Mouse (Mus musculus): Measurements from ENCODE around the gene Ppp1r36.

DNA sequence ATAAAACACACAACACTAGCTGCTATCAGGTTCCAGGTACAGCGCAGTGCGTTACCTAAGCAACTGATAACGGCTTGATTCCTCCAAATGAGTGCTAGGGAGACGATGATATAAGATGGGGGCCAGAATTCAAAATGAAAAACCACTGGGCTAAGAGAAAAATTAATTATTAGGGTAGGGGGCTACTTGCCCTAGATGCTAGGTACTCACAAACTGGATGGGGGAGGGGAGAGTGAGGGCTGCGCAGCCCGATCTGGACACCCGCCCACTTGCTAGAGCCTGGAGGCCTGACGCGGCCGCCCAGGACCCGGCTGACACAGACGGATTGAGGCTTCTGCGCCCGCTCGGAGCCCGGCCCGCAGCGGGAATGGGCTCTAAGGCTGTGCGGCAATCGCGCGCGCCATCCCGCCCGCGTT, 48.5 kb upstream of the Ppp1r36 start:
- TF ChIP-seq TBP (conservative IDR thresholded peaks at IDR 0.05; ENCODE audit: low read depth, low read length) (no peak), TCF12 (IDR thresholded peaks at IDR 0.05; ENCODE audit: low read depth, low read length) (no peak), CTCF (conservative IDR thresholded peaks at IDR 0.05 in 1 of 2, IDR thresholded peaks at IDR 0.05 in 1 of 2; ENCODE audit: low read depth in 2 of 2, low read length in 2 of 2) (no peak), MXI1 (IDR thresholded peaks at IDR 0.05; ENCODE audit: low read depth, low read length) (no peak; the same call in 1 of the 2 replicates), SMC3 (IDR thresholded peaks at IDR 0.05; ENCODE audit: low read depth, low read length) (no peak), EP300 (IDR thresholded peaks at IDR 0.05; ENCODE audit: low read length) (no peak), MAX (IDR thresholded peaks at IDR 0.05; ENCODE audit: low read length) (no peak), ZC3H11A (IDR thresholded peaks at IDR 0.05; ENCODE audit: low read depth, low read length) (no peak), UBTF (IDR thresholded peaks at IDR 0.05; ENCODE audit: low read depth, low read length) (no peak), MYC (IDR thresholded peaks at IDR 0.05; ENCODE audit: low read depth, low read length) (no peak; the same call in 1 of the 2 replicates), ELF1 (IDR thresholded peaks at IDR 0.05; ENCODE audit: low read depth, low read length) (no peak), POLR2A (IDR thresholded peaks at IDR 0.05; ENCODE audit: low read depth, low read length) (no peak), POLR2AphosphoS2 (IDR thresholded peaks at IDR 0.05; ENCODE audit: low read depth, low read length) (no peak)

Measured in CH12.LX (cell line).